Mouse (Mus musculus): Measurements from ENCODE around the gene Dus3l.

DNA sequence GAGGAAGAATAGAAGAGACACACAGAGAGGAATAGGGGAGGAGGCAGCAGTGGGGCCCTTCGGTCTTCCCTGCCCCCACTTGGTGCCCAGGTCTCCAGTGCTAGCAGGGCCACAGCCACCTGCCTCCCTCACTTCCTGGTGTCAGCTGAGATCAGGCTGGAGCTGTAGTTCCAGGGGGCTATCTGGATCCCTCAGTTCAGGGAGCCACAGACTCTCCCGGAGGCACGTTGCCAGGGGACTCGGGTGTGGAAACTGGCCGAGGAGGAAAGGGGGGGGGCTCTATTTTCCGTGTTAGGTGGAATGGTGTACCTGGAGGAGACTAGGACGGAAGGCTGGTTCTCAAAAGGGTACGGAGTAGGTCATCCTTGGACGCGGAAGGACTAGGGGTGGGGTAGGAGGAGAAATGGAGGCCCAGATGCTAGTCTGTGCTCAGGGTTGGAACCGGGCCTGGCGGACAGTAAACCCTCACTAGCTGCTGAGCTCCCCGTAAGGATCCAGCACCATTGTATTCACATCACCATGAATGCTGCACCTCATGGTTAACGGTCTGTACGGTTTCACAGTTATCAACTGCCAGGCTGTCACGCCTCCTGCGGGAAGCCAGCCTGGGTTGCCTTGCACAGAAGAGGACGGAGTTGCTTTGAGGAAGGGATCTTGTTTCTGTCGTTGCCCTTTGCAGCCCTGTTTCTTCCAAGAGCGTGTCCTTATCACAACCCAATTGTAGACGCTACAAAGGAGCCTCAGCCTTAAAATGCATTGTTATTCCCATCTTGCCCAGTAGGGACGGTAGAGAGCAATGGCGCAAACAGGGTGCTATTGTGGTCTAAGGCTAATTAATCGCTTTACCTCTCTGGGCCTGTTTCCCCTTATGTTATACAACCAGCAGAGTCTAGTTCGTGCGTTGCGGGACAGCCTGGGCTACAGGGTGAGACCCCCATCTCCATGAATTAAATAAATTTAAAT lies 1.5 kb upstream of the Dus3l start:
- peak; percentile 53 to 65; a peak in 3 of 4 replicates for TF ChIP-seq EP300 (IDR thresholded peaks at IDR 0.05; ENCODE audit: low read depth in 1 of 2, low read length in 2 of 2)
- TF ChIP-seq NRF1 (IDR thresholded peaks at IDR 0.05; ENCODE audit: insufficient read depth, low read depth, low read length, poor library complexity, severe bottlenecking) = 0 out of 2 replicates have a peak, but pooled peaks have one; percentile 23
- peak; percentile 68 to 100 (median 96) for TF ChIP-seq CTCF (IDR thresholded peaks at IDR 0.05 in 2 of 3, conservative IDR thresholded peaks at IDR 0.05 in 1 of 3; ENCODE audit: control insufficient read depth in 1 of 3, insufficient read depth in 1 of 3, low read depth in 2 of 3, low read length in 3 of 3, poor library complexity in 1 of 3, severe bottlenecking in 1 of 3)
- peak; percentile 75 for TF ChIP-seq GATA1 (IDR thresholded peaks at IDR 0.05; ENCODE audit: low read depth, low read length)
- peak; percentile 28 to 64; a peak in 2 of 4 replicates for TF ChIP-seq POLR2A (IDR thresholded peaks at IDR 0.05; ENCODE audit: control insufficient read depth in 1 of 2, insufficient read depth in 1 of 2, low read depth in 1 of 2, low read length in 2 of 2, poor library complexity in 1 of 2)
- TF ChIP-seq POLR2AphosphoS2 (IDR thresholded peaks at IDR 0.05; ENCODE audit: low read length) = no peak
- TF ChIP-seq ZNF384 (IDR thresholded peaks at IDR 0.05; ENCODE audit: low read depth, low read length) = 0 out of 2 replicates have a peak, but pooled peaks have one; percentile 8
- TF ChIP-seq SMC3 (IDR thresholded peaks at IDR 0.05; ENCODE audit: low read depth, low read length) = peak; percentile 41
- peak; percentile 72; the same call in 1 of the 2 replicates for TF ChIP-seq MAZ (IDR thresholded peaks at IDR 0.05; ENCODE audit: low read depth, low read length)
- TF ChIP-seq E2F4 (IDR thresholded peaks at IDR 0.05; ENCODE audit: borderline replicate concordance, low read depth, low read length) = peak; percentile 72; the same call in 1 of the 2 replicates
- TF ChIP-seq MYB (IDR thresholded peaks at IDR 0.05; ENCODE audit: low read depth, low read length) = peak; percentile 69
- TF ChIP-seq NELFE (IDR thresholded peaks at IDR 0.05; ENCODE audit: low read depth, low read length) = peak; percentile 41
- no peak for TF ChIP-seq CHD2 (IDR thresholded peaks at IDR 0.05; ENCODE audit: low read length)
- TF ChIP-seq RAD21 (IDR thresholded peaks at IDR 0.05; ENCODE audit: low read depth, low read length) = peak; percentile 43

All from MEL (cell line).